Mouse (Mus musculus) urinary bladder, adult 2 months (tissue): Measurements from ENCODE around the gene Slit3. TPM values are rescaled to one million over a fixed set of nuclear protein-coding genes. Genes with fewer than 3 reads are reported as not detected.

Experiments used
- DNase-seq: peaks from one replicate; pipeline ENCODE4 v3.0.0; 2022; ENCODE audit warnings: low spot score
- polyA plus RNA-seq: library from polyadenylated mRNA; depleted of rRNA; stranded (reverse); fragments of >200 nt; gene quantifications from 2 replicates; pipeline ENCODE4 v1.2.3, GENCODE M21; 2012

Gene Slit3
- polyA plus RNA-seq, 1 experiment = 36.3 TPM

DNA sequence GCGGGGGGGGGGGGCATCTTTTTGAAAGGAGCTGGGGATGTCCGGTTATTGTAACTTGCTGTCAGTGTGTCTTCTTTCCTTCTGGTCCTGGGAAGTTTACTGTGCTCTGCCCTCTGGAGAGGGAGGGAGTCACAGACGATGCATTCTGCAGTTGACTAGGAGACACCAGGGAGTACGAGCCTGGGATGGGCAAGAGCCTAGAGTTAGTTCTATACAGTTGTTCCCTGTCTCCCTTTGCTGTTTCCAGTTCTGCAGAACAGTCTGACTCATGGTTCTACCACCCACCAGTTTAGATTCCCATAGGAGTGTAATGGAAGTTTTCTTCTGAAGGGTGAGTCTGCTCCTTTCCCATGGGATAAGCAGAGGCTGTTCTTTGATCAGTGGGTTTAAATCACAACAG, 229.9 kb downstream of the Slit3 start:
- no peak for DNase-seq

GRCm38 (mm10) chr11:35351376-35351775, 230.4 kb downstream of the Slit3 start:
- DNase-seq = no peak

DNA sequence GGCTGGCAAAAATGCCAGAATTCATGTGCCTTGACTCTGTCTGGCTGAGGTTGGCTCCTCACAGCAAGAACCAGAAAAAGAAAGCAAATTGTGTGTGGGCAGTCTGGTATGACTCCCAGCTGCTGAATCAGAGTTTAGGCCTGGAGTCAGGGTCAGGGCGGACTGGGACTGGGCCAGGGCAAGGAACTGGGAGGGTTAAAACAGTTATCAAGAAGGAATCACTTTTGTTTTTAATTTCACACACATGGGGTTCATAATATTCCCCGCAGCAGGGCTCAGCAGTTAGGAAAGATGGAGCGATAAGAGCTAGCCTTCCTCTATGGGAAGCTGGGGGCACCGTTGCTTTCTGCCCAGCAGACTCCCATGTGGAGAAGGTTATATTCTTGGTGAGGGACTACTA, 234.8 kb downstream of the Slit3 start:
- DNase-seq = no peak

GRCm38 (mm10) chr11:35361071-35361470, 240.0 kb downstream of the Slit3 start:
- DNase-seq = no peak

DNA sequence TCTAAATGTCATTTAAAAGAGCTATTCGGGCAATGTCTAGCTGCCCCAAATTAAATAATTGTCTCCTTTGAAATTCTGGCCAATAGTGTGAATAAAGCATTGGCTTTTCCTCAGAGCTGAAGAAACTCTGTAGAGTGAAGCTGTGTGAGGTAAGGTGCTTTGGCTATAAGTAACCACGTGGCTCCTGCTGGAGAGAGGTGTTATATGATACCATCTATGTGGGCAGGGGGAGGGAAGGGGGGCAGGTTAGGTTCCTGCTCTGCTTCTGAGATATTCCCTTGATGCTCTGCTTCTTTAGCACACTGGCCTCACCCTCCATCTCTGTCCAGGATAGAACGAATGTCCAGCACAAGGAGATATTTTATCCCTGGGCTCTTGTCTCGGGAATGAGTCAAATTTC, 242.0 kb downstream of the Slit3 start:
- DNase-seq = no peak

DNA sequence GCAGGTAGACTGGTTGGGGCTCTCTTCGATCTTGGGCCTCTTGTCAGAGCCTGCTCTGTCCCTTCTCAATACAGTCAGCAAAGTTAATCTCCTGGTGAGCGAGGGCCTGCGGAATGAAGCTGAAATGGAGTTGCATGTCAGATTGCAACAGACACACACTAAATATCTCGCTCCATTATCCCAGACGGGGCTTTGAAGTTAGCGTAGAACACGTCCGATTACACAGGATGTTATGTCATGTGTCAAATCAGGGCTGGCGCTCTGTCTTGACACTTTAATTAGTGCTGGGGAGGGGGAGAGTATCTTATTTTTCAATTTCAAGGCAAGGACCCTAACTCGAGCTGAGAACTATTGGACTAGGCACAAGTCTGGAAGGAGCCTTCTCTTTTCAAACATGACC, 243.4 kb downstream of the Slit3 start:
- no peak for DNase-seq

DNA sequence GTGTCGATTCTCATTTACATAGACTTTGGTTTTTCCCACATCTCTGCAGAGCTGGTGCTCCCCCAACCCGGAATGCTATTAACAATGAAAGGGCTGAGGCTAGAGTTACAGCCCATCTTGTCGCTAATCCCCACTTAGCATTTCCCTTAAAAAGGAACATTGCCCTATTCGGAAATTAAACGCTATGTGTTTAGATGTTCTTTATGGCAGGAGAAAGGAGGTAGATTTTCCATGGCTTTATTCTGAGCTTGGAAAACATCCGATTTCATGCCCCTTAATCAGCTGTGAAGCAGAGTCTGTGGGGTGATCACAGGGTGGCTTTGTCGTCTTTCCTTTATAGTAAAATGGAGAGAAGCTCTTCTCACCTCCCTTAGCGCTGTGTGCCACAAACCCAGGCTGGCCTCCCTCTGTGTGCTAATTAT, 244.5 kb downstream of the Slit3 start:
- DNase-seq = no peak

- no peak for DNase-seq
These were observed 245.6 kb downstream of the Slit3 start for GRCm38 (mm10) chr11:35366611-35367010.

- no peak for DNase-seq
These were observed 246.2 kb downstream of the Slit3 start for GRCm38 (mm10) chr11:35367248-35367647.

DNA sequence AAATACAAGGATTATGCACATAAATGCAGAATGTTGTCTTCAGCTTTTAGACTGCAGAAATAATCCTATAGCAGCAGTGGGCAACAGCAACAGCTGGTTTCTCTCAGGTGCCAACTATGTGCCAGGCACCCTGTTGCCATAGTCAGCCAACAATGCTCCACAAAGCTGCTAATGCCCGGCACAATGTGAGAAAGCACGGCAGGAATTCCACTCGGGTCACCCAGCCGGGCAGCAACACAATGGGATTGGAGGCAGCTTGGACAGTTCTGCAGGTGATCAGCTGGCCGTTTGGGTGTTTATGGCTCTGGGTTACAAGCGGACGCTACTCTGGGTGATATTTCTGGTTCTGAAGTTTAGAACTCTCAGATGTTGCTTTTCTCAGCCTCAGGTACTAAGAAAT, 248.9 kb downstream of the Slit3 start:
- no peak for DNase-seq

DNA sequence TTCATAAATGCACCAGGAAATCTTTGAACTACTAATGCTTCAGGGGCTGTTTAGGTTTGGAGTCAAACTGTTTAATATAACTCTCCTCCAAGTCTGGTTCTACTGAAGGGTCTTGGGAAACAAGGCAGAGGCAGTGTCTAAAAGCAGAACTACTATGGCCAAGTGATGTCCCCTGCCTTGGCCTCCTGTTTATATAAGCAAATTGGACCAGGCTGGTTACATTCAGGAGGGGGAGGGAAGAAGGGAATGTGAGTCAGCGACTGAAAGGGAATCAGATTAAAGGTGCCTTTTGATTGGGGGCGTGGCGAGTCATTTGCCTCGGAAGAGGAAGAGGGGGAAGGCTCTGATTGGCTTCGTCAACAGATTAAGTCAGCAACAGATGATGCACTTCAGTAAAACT, 249.7 kb downstream of the Slit3 start:
- DNase-seq = no peak

- no peak for DNase-seq
These were observed 251.4 kb downstream of the Slit3 start for GRCm38 (mm10) chr11:35372410-35372809.

- no peak for DNase-seq
These were observed 254.0 kb downstream of the Slit3 start for GRCm38 (mm10) chr11:35375072-35375471.

DNA sequence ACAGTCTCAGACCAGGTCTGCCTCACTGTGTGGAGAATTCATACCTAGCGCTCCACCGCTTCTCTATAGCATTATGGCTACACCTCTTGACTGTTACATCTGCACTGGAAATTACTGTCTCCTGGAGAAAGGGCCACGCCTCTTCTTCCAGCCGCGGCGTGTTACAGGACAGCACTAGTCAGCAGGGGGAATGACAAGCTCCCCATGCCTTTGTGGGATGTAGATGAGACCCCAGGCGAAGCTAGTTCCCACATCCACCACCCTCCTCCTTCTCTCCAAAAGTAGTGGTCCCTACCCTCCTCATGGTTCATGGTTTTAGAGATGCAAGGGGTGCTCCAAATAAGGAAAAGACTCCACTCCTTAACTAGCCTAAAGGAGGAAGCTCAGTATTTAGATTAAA, 257.8 kb downstream of the Slit3 start:
- DNase-seq = no peak

DNA sequence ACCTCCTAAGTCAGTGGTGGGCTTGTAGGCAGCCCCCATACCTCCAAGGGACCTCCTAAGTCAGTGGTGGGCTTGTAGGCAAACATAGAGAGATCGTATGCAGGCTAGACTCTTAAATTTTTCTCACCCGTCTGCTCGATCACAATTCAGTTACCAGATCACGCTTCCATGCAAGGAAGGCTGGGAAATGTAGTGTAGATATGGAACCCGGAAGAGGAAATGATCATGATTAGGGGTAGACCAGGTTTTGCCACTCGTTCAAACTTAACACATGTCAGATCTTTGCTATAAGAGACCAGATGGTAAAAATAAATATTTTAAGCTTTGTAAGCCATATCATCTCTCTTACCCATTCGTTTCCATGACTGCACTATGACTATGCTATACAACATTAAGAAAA, 258.4 kb downstream of the Slit3 start:
- no peak for DNase-seq

- DNase-seq = no peak
These were observed 259.7 kb downstream of the Slit3 start for GRCm38 (mm10) chr11:35380766-35381165.

DNA sequence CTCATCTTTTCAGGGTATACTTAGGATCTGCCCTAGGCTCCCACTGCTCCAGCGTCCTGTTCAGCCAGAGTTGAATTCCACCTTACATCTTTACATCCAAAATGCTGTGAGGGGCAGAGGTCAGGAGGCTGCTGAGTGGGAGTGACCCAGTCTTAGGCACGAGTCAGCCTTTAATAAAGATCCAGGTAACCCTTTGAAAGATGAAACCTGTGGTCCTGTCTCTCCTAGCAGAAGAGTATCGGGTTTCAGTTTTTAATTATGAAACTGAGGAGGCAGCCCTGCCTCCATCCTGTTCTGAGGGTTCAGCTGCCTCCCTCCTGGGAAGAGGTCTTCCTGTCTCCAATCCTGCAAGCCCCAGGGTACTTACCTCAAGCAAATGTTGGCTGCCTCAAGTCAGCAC, 264.4 kb downstream of the Slit3 start:
- DNase-seq = no peak

GRCm38 (mm10) chr11:35387826-35388225, 266.8 kb downstream of the Slit3 start:
- no peak for DNase-seq

GRCm38 (mm10) chr11:35388471-35388870, 267.4 kb downstream of the Slit3 start:
- DNase-seq = no peak

DNA sequence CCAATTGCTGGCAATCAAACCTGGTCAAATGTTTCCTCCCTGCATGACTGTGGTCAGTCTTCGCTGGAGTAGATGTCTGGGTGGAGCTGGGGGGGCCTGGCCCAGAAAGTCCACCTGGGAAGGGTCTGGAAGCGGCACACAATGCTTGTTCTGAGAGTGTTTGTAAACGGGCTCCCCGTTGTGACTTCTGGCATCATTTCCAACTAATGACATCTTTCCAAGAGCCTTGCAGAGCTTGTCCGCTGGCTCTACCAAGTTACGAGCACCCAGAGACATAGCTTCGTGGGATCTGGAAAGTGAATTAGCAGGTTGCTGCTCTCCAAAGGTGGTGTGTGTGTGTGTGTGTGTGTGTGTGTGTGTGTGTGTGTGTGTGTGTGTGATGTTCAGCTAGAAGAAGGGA, 268.3 kb downstream of the Slit3 start:
- no peak for DNase-seq

GRCm38 (mm10) chr11:35389780-35390435, 268.9 kb downstream of the Slit3 start:
- no peak for DNase-seq

DNA sequence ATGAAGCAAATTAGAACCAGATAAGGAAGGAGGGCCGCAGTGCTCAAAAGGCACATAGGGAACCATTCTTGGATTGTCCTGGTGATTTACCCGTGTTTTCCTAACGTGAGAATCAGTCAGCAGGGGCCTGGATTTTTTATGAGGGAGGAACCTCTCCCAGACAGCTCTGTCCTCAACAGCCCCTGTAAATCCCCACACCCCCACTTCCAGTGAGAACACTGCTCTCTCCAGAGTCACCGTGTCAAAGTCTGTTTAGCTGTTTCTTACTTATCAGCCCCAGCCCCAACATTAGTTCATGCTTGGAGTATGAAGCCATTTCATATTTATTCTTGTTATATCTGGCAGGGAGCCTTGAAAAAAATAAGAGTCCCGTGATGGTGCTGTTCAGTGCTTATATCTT, 272.8 kb downstream of the Slit3 start:
- DNase-seq = no peak

- DNase-seq = no peak
These were observed 274.4 kb downstream of the Slit3 start for GRCm38 (mm10) chr11:35395376-35395775.

DNA sequence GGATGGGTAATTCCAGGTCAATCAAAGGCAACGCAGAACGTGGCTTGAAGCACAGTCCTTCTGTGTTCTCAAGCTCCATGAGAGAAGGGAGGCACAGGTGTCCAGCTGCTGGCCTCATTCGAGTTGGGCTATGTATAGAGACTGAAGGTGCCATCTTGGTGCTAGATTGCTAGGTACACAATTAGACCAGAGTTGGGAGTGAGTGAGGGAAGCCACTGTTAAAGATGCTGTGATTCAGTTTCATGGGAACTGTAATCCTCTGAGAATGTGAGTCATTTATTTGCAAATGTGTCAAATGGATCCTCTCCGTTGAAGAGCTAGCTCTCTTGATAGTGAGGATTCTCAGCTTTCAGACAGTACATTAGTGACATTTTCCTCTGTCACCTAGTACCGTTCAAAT, 277.3 kb downstream of the Slit3 start:
- no peak for DNase-seq
